Mouse (Mus musculus) neutrophil, adult 5-6 weeks (primary cell): Measurements from ENCODE around the gene Abcc2. TPM values are rescaled to one million over a fixed set of nuclear protein-coding genes. Genes with fewer than 3 reads are reported as not detected.

Source experiments
- ATAC-seq: fragments of 151-379, 151-347 bp; 2 replicates; pipeline ENCODE4 v1.8.0; 2017; ENCODE audit warnings: mild to moderate bottlenecking, moderate TSS enrichment; ENCODE audit not compliant: insufficient number of reproducible peaks, poor library complexity, low FRiP score, severe bottlenecking; ENCODE audit errors: extremely low read depth
- total RNA-seq: library from RNA; stranded (forward); fragments of 200-1000 nt; gene quantifications from 2 replicates; pipeline ENCODE4 v1.2.3, GENCODE M21; 2017

Gene Abcc2
- total RNA-seq: 0.74 and 1.7 TPM in 2 replicates

DNA sequence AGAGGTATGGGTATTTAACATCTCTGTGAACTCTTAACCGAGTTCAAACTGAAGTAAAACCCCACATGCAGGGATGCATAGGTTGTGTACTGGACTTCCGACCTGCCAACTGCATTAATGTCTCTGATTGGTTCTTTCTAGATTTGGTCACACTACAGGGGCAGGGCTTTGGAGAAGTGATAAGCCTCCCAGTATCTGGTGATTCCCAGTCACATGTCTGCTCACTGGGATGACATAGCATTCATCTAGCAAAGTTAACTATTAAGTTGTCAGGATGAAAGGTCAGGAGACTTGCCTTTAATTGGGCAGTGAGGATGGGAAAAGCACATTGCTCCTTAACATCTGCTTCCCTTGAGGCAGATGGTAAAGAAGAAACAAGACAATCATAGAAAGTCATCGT, at the start of gene Abcc2:
Abcc2 (plus strand) TSS at position 213 of the 400 bp plus-strand sequence.
- no peak for ATAC-seq

DNA sequence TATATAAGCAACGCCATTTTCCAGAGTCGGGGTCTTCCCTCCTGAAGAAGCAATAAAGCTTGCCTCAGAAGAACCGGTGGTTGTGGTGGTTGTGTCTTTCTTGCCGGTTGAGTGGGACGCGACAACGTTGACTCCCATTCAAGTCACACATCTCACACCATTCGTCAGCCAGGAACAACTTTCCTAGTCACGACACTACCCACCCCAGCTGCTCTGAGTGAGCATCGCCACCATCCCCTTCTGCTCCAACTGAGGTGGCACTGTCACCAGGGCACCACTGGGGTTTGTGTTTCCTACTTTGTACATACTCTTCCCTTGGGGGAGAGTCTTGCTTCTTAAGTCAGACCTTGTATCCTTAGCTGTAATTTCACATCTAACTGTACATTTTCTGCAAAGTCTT, 43.6 kb upstream of the Abcc2 start:
- ATAC-seq: no peak

DNA sequence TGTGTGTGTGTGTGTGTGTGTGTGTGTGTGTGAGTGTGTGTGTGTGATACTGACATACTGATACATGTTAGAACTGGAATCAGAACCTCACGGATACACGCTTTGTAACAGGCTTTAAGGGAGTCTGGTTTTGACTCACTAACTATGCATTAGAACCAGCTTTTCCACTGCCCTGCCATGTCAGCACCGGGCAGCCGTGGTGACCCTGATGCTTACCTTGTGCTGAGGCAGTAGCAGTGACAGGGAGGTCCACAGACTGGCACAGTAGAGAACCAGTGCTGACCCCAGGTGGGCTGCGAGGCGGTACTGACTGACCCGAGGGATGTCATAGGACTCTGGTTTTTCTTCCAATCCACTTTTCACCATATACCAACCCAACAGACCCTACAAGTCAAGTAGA, 38.6 kb upstream of the Abcc2 start:
- ATAC-seq: no peak

DNA sequence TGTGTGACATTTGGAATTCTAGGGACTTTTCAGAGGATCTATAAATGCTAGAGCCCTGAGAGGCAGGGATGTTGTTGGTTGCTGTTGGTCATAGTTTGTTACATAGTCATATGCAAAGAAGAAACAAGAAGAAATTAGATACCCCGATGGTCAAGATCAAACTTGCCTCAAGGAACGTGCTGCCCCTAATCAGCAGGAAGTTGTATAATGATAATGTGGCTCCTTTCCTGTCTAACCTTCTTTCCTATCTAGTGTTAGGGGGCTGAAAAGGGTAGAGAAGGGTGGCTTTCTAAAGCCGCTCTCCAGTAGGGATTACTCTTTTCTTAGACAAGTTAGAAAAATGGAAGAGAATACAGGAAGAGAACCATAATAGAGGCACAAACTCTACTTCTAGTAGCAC, 36.3 kb upstream of the Abcc2 start:
- no peak for ATAC-seq

DNA sequence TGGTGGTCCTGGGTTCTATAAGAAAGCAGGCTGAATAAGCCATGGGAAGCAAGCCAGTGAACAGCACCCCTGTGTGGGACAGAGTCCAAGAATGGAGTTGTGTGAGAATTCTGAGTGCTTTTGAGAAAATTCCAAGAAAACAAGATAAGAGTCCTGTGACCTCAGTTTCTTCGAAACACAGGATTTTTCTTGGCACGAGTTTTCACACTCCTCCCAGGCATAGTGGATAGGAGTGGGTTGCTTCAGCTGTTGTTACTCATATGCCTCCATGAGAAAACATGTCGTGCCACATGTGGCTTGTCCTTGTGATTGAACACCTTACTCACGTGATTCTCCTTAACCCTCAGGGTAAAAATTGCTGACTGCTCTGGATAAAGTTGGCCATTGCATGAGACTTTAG, 34.1 kb upstream of the Abcc2 start:
- no peak for ATAC-seq

DNA sequence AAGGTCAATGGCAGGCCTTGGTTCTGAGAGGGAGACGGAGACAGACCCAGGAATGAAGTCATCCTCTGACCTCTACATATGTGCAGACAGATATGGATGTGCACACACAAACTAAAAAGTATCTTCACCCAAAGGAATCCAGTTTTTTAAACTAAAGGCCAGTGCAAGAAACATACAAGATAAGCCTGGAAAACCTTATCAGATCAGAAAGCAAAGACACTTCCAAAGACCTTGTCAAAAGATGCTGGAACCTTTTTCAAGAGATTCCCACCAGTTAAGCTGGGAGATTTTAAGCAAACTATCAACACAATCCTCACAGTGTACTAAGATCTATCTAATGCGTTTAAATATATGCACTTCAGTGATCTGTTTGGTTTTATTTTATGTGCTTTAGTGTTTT, 32.0 kb upstream of the Abcc2 start:
- ATAC-seq: no peak

DNA sequence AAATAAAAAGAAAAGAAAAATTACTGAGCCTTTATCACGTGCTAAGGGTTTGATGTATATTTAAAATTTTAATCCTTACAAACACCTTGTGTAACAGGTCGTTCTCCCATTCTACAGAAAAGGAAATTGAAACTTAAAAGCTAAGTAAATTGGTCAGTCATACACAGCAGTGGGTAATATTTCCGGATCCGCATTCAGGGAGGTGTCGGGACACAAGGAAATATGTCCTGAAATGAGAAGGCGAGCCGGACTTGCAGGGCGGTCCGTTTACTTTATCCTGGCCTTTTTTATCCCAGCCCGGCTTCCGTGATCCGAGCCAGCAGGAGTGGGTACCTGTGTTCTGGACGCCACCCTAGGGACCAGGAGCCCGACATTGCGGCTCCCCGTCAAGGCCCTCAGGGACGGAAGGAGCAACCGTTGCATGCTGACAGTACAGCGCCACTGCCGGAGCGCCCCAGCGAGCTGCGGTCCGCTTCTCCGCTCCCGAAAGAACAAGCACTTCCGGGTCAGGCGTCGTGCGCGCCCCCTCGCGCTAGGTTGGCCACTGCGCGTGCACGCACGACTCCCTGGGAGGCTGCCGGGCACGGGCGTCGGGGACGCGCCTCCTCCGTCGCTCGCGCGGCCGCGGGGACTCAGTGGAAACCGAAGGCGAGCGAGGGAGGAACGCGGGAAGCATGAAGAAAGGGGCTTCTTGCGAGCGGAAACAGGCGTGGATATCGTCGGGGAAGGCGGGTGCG, 29.3 kb upstream of the Abcc2 start, which contains the start of the genes Cutc and Cox15:
Cutc (plus strand) TSS at position 508 of the 737 bp plus-strand sequence.
Cox15 (minus strand) TSS at position 512 of the 737 bp plus-strand sequence.
- ATAC-seq: peak; percentile 90

DNA sequence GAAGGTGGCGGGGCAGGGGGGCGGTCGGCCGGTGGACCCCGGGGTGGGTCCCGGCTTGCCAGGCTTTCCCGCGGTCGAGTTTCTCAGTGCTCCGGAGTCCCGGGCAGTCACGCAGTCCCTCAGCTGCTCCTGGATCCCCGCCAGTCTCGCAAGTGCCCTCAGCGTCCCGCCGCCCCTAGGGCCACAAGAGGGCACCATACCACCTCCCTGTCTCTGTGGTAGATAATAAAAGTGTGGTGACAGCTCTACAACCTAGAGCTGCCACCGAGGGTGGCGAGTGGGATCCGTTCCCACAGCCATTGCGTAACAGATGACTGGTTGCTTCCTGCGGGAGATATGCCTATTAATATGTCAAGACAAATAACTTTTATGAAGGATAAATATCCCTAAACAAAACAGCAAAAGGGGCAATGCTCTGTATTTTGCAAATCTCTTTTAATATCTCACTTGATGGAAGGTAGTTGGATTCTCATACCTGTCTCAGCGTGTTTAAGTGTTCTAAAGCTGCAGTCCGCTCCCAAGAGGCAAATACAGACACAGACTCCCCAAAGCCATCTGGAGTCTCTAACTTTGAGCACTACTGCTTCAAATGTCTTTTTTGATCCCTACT, 28.7 kb upstream of the Abcc2 start:
- peak; percentile 86 for ATAC-seq

DNA sequence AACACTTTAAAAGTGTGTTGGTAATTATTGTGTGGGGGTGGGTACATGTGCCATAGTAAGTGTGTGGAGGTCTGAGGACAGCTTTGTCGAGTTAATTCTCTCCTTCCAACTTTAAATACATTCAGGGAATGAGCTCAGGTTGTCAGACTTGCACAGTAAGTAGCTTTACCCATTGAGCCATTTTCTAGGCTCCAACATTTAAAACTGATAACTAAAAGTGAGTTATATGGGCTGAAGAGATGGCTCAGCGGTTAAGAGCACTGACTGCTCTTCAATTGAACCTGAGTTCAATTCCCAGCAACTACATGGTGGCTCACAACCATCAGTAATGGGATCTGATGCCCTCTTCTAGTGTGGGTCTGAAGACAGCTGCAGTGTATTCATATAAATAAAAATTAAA, 27.8 kb upstream of the Abcc2 start:
- ATAC-seq: no peak

DNA sequence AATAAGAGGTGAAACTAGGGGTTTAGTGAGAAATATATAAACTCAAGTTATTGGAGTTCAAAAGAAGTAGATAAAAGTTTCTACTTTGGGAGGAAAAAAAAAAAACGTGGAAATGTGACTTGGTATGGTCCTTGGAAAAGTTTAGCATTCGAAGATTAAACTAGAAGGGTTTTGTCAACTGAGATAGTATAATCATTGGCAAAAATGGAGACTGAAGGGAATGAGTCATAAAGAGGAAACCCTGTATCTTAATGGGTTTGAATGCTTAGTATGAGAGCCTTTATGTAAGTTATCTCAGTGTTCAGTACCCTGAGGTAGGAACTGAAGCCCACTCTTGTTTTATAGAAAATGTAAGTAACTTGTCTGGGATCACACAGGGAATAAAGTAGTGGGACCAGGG, 27.1 kb upstream of the Abcc2 start:
- ATAC-seq: no peak

DNA sequence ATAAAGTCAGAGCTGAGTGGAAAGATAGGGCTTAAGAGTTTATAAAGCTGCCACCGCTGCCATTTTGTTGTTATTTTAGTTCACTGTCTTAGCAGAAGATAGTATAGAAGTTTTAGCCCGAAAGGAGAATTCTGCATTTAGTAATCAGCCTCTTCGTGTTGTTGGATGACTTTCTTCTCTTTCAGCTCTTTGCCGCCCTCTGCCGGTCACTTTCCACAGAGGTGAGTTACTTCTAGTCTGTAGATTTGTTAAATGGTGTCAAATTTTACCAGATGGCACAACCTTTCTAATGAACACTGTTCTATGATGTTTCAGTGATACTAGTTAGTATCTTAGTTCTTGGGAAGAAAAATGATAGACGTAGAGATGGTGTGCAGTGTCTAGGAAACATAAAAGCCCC, 21.5 kb upstream of the Abcc2 start:
- ATAC-seq: peak; percentile 77

DNA sequence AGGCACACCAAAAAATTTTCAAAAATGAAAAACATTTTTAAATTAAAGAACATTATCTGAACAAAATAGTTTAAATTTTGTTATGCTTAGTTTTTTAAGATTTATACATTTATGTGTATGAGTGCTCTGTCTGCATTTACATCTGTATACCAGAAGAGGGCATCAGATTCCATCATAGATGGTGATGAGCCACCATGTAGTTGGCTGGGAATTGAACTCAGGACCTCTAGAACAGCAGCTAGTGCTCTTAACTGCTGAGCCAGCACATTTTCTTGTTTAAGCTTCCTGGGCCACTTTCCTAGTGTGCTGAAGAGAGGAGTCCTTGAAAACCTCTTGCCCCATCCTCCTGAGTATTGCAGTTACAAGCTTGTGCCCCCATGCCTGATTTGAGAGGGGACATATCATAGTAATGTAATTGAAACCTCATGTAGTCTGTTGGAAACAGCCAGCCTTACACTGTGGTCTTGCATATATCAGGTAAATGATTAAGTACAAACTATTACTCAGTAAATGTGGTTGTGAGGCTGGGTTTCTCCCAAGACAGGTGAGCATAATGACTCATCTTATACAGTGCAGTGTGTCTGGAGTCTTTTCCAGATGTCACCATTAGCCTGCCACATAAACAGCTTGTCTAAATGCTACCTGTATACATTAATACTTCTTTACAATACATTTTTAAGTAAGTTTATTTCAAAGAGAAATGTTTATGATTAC, 20.3 kb upstream of the Abcc2 start:
- no peak for ATAC-seq

DNA sequence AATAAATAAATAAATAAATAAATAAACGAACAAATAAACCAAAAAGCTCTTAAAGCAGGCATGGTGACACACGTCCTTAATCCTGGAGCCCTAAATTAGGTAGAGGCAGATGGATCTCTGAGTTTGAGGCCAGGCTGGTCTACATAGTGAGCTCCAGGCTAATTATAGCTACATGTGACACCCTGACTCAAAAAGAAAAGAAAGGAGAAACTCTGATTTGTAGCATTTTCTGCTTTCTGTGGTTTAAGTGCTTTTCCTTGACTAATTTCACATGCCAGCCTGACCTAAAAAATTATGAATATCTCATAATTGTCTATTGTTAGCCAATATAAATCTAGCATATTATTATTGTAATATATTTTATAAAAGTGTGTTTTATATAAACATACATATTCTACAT, 19.6 kb upstream of the Abcc2 start:
- no peak for ATAC-seq

DNA sequence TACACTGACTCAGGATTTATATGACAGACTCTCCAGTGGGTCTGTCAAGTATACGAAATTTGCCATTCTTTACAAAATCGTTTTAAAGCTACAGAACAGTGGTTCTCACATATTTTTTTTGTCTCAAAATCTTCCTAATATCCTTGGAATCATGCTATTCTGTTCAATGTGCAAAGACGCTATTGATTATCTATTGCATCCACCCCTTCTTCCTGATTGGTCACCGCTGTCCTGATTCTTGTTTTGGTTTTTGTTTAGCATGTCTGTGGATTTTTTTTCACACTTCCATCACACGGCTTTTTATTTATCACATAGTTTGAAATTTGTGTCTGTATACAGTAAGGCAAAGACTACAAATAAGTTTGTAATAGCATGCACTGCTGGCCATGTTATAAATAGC, 15.5 kb upstream of the Abcc2 start:
- no peak for ATAC-seq

DNA sequence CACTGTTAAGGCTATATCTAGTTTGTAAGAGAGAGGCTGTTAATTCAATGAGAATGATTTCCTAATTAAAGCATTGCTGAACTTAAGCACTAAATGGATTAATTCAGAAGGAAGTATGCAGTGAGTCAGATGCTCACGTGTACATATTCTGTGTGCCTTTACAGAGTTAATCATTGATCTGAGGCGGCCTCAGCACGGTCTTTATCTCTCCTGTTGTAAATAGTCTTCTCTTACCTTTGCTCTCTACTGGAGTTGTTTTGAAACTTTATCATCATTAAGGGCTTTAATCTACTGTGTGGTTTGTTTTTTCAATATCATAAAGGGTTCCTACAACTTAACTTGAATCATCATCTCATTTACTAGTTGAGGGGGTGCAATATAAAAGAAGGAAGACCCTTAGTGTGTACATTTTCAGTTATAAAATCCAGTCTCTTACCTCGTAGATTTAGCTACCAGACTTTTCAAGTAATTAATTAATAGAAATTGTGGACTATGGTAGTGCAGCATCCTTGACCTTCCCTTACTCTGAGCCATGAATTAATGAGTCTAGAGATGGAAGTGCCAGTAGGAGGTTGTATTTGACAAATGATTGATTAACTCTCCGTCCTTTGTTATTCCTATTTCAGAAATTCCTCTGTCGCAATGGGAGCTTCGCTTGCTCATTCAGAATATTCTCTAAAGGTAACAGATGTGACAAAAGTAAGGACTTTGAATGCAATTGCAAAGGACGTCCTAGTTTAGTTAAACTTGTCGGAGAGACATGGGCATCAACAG, 14.3 kb upstream of the Abcc2 start:
- no peak for ATAC-seq

DNA sequence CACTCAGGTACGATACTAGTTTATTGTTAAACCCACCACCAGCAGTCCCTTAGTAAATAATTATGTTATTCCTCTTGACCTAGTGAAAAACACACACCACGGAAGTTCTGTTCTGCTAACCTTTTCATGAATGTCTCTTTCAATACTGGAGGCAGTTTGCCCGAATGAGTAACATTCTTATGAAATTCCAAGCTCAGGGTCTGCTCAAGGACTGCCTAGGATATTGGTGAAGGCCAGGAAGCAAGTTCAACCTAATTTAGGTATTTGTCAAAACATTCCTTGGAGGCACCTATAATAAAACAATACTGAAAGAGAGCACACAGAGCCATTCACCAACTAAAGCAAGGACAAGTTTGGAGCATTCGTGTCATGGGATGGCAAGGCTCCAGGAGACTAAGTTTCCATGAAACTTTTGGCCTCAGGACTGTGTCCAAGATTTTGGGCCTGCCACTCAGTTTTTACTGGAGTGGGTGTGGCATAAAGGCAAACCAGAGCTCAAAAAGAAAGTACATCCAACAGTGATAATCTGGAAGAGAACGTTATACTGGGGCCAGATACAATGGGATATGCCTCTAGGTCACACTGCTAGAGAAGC, 12.5 kb upstream of the Abcc2 start:
- no peak for ATAC-seq

DNA sequence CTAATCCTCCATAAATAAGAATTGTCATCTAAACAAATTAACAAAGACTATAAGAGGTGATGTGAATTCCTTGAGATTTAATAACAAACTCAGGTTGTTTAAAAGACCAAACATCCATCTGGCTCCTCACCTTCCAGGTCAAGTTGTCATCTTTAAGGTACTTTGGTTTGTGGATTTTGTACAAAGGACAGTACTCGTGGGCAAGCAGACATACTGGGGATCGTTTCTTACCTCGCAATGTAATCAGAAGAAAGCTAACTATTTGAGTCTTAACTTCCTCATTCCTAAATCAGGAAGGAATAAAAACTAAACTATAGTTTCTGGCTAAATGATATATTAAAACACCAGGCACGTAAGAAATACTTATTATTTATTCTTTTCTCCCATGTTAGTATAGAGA, 11.4 kb upstream of the Abcc2 start:
- no peak for ATAC-seq

DNA sequence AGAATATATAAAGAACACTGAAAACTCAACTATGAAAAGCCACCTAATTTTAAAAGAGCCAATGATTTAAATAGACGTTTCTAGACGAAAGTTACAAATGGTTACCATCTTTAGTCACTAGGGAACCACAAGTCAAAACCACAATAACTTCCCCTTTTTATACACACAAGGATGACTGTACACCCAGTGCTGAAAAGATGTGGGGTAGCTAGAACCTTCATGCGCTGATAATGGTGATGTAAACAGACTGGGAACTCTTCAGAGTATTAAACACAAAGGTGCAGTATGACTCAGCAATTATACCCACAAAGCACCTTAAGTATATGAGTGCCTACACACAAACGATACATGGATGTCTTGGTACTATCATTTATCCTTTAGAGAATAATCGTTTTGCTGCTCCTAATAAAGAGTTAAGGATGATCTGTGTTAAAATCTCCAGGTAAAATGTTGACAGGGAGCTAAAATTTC, 10.5 kb upstream of the Abcc2 start:
- ATAC-seq: peak; percentile 98

DNA sequence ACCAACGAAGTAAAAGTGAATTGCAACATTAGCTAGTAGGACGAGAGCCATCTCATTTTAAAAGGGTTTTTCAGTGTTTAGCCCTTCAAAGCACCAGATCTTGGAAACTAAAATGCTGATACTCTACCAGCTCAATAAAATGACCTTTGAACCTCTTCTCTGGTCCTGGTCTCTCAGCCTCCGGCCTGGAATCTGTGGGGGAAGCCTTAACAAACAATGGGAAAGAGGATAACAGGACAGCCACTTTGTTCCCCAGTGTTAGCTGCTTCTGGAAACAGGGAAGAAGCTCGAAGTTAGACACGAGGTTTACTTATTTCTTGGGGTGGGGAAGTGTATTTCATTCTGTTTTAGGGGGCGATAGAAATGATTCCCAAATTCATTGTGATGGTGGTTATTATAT, 9.7 kb upstream of the Abcc2 start:
- no peak for ATAC-seq
